Mouse (Mus musculus) gastrocnemius, adult 8-10 months (tissue): Measurements from ENCODE around the gene Ube2g2. TPM values are rescaled to one million over a fixed set of nuclear protein-coding genes. Genes with fewer than 3 reads are reported as not detected.

Experiments used
- DNase-seq, 2 experiments: peaks; one replicate each; pipeline ENCODE4 v3.0.0; 2022; ENCODE audit warnings: low spot score in 2 of 2
- total RNA-seq, 4 experiments: library from RNA; stranded (reverse); gene quantifications; 2 replicates each; pipeline ENCODE4 v1.2.4; 2022

Ube2g2 gene
- total RNA-seq: 100 to 1,000 TPM in 2 of 4 experiments, 10 to 100 TPM in 2; 81.6 to 141 (median 104) TPM

GRCm38 (mm10) chr10:77622055-77622988, at the start of gene Ube2g2:
Ube2g2 (plus strand) TSS chr10:77622275.
- DNase-seq: peak; percentile 87 to 88

- no peak for DNase-seq
These were observed 48.9 kb upstream of the Ube2g2 start for GRCm38 (mm10) chr10:77573162-77573561.

- DNase-seq: no peak
These were observed 41.8 kb upstream of the Ube2g2 start for GRCm38 (mm10) chr10:77580027-77580920.

GRCm38 (mm10) chr10:77581023-77581407, 41.1 kb upstream of the Ube2g2 start:
- DNase-seq: no peak

GRCm38 (mm10) chr10:77581408-77582284, 40.4 kb upstream of the Ube2g2 start, which contains the start of gene Pttg1ip:
Pttg1ip (plus strand) TSS chr10:77581720.
- peak; percentile 91 to 96 for DNase-seq

- no peak for DNase-seq
These were observed 39.8 kb upstream of the Ube2g2 start for GRCm38 (mm10) chr10:77582285-77582618.

GRCm38 (mm10) chr10:77583795-77584422, 38.2 kb upstream of the Ube2g2 start:
- DNase-seq: no peak

GRCm38 (mm10) chr10:77586637-77587036, 35.4 kb upstream of the Ube2g2 start:
- no peak for DNase-seq

- DNase-seq: no peak
These were observed 34.8 kb upstream of the Ube2g2 start for GRCm38 (mm10) chr10:77587091-77587775.

- DNase-seq: no peak
These were observed 34.0 kb upstream of the Ube2g2 start for GRCm38 (mm10) chr10:77588036-77588435.

GRCm38 (mm10) chr10:77589117-77589516, 33.0 kb upstream of the Ube2g2 start:
- DNase-seq: no peak

GRCm38 (mm10) chr10:77589749-77590148, 32.3 kb upstream of the Ube2g2 start:
- no peak for DNase-seq

GRCm38 (mm10) chr10:77590812-77591211, 31.3 kb upstream of the Ube2g2 start:
- no peak for DNase-seq

GRCm38 (mm10) chr10:77591546-77591945, 30.5 kb upstream of the Ube2g2 start:
- DNase-seq: no peak

- no peak for DNase-seq
These were observed 26.0 kb upstream of the Ube2g2 start for GRCm38 (mm10) chr10:77596060-77596459.

- DNase-seq: no peak
These were observed 19.1 kb upstream of the Ube2g2 start for GRCm38 (mm10) chr10:77603021-77603420.

GRCm38 (mm10) chr10:77604111-77604510, 18.0 kb upstream of the Ube2g2 start:
- no peak for DNase-seq

- no peak for DNase-seq
These were observed 17.1 kb upstream of the Ube2g2 start for GRCm38 (mm10) chr10:77604958-77605357.

- DNase-seq: no peak
These were observed 16.7 kb upstream of the Ube2g2 start for GRCm38 (mm10) chr10:77605368-77605767.
